Mouse (Mus musculus) forebrain, embryonic 16.5 days (tissue): ENCODE results near the gene Gm19935. TPM values are rescaled to one million over a fixed set of nuclear protein-coding genes. Genes with fewer than 3 reads are reported as not detected.

ENCODE experiments used
- ATAC-seq: fragments of 200-750 bp; cut with Nextera tagmentation; 2 replicates; pipeline ENCODE4 v1.8.0; 2017; ENCODE audit warnings: mild to moderate bottlenecking, moderate library complexity
- H3K27ac ChIP-seq: fragments of 300-500 bp; sonication (generic); 2 replicates; pipeline ENCODE4 v1.5.1; 2014; ENCODE audit warnings: low read length, control low read depth
- H3K27me3 ChIP-seq: fragments of 300-500 bp; sonication (generic); replicated peaks from 2 replicates; pipeline ENCODE4 v1.6.1; 2014; ENCODE audit warnings: low read length; ENCODE audit not compliant: control insufficient read depth, insufficient read depth
- H3K36me3 ChIP-seq: fragments of 300-500 bp; sonication (generic); 2 replicates; pipeline ENCODE4 v1.6.1; 2014; ENCODE audit not compliant: control insufficient read depth, insufficient read depth
- H3K4me1 ChIP-seq: fragments of 300-500 bp; sonication (generic); replicated peaks from 2 replicates; pipeline ENCODE4 v1.6.1; 2014; ENCODE audit warnings: low read length; ENCODE audit not compliant: control insufficient read depth, insufficient read depth
- H3K4me2 ChIP-seq: fragments of 300-500 bp; sonication (generic); 2 replicates; pipeline ENCODE4 v1.6.1; 2014; ENCODE audit warnings: mild to moderate bottlenecking, low read length, control low read depth
- H3K4me3 ChIP-seq: fragments of 300-500 bp; sonication (generic); replicated peaks from 2 replicates; pipeline ENCODE4 v1.5.1; 2014; ENCODE audit warnings: mild to moderate bottlenecking, low read length, control low read depth
- H3K9ac ChIP-seq: fragments of 300-500 bp; sonication (generic); replicated peaks from 2 replicates; pipeline ENCODE4 v1.6.1; 2014; ENCODE audit warnings: low read depth, low read length, control low read depth
- H3K9me3 ChIP-seq: fragments of 300-500 bp; sonication (generic); 2 replicates; pipeline ENCODE4 v1.6.1; 2016; ENCODE audit warnings: low read length; ENCODE audit not compliant: control insufficient read depth
- WGBS: fragments of 180-500 bp; shearing (Covaris S2); extraction: QIAGEN DNeasy Blood & Tissue Kit; methylation state at CpG from one replicate; pipeline ENCODE4 v1.1.7; 2014; 5-methylcytosine and 5-hydroxymethylcytosine counted together
- microRNA-seq: library from miRNA; unstranded; fragments of <30 nt; microRNA quantifications from one replicate; pipeline ENCODE4, GENCODE M21; 2017
- polyA plus RNA-seq: library from polyadenylated mRNA; unstranded; fragments of >200 nt; fragmentation: Nextera tagmentation; extraction: Ambion mirVana; gene quantifications from 2 replicates; pipeline ENCODE4 v1.2.1, GENCODE M21; 2015

The Gm19935 gene
- polyA plus RNA-seq, 1 experiment from 2014 or later: 0.58 TPM

DNA sequence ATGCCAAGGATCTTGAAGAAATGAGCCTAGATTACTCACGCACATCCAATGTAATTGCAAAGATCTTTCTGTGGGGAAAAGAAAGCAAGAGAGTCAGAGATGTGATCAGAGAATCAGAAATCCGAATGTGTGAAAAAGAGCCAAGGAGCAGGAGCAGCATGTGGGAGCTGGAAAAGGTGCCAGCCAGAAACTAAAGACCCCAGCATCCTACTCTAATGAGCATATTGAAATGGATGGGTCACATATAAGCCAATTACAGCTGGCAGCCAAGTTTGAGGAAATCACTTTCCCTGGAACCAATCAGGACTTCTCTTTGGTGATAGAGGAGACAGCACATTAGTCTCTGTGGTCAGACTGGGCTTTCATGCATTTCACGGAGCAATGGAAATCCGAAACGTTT, 47.4 kb downstream of the Gm19935 start:
- 70% methylated on average over 5 of the region's 5 CpGs for WGBS
- H3K4me1 ChIP-seq: no peaks in the 10 kb centered on the region
- no peak overlapping the region for H3K27ac ChIP-seq
- no peaks in the 10 kb centered on the region for H3K9me3 ChIP-seq
- H3K4me3 ChIP-seq: no peak overlapping the region
- H3K4me2 ChIP-seq: no peak overlapping the region
- H3K27me3 ChIP-seq: no peaks in the 10 kb centered on the region
- H3K36me3 ChIP-seq: no peaks in the 10 kb centered on the region
- no peak overlapping the region for H3K9ac ChIP-seq
- ATAC-seq: no peak

Small RNAs within 50 kb of the gene (microRNA-seq; reads per million reads assigned to microRNA genes)
- not detected for gene Gm44382

Other genes with a start within 250 kb of the Gm19935 start
- 93.7 and 97.7 TPM in 2 replicates for gene Chd9, start 11.0 kb upstream of the Gm19935 start, polyA plus RNA-seq